Mouse (Mus musculus): ENCODE results near the gene Cfap74.

Gene Cfap74

GRCm38 (mm10) chr4:155409058-155409776, at the start of gene Cfap74:
Gene Cfap74, plus strand, starts transcription at chr4:155409190.
- peak; percentile 81 to 85 for DNase-seq (ENCODE audit: inconsistent age in 2 of 2, low spot score in 1 of 2)

- DNase-seq (ENCODE audit: inconsistent age in 2 of 2, low spot score in 1 of 2): no peak
Measured at GRCm38 (mm10) chr4:155359560-155360464, 49.2 kb upstream of the Cfap74 start.

GRCm38 (mm10) chr4:155360856-155361255, 48.1 kb upstream of the Cfap74 start:
- no peak for DNase-seq (ENCODE audit: inconsistent age in 2 of 2, low spot score in 1 of 2)

GRCm38 (mm10) chr4:155361303-155361791, 47.6 kb upstream of the Cfap74 start, which contains the start of gene Prkcz:
Gene Prkcz, minus strand, starts transcription at chr4:155361361.
- peak; percentile 90 to 94 for DNase-seq (ENCODE audit: inconsistent age in 2 of 2, low spot score in 1 of 2)

- DNase-seq (ENCODE audit: inconsistent age in 2 of 2, low spot score in 1 of 2): no peak
Measured at GRCm38 (mm10) chr4:155362443-155362842, 46.5 kb upstream of the Cfap74 start.

GRCm38 (mm10) chr4:155366784-155367183, 42.2 kb upstream of the Cfap74 start:
- no peak for DNase-seq (ENCODE audit: inconsistent age in 2 of 2, low spot score in 1 of 2)

- DNase-seq (ENCODE audit: inconsistent age in 2 of 2, low spot score in 1 of 2): no peak
Measured at GRCm38 (mm10) chr4:155367739-155368138, 41.3 kb upstream of the Cfap74 start.

- peak; percentile 75 to 93 for DNase-seq (ENCODE audit: inconsistent age in 2 of 2, low spot score in 1 of 2)
Measured at GRCm38 (mm10) chr4:155368684-155369083, 40.3 kb upstream of the Cfap74 start.

GRCm38 (mm10) chr4:155370737-155371715, 38.0 kb upstream of the Cfap74 start:
- DNase-seq (ENCODE audit: inconsistent age in 2 of 2, low spot score in 1 of 2): no peak

- DNase-seq (ENCODE audit: inconsistent age in 2 of 2, low spot score in 1 of 2): no peak
Measured at GRCm38 (mm10) chr4:155371797-155372735, 36.9 kb upstream of the Cfap74 start.

- no peak for DNase-seq (ENCODE audit: inconsistent age in 2 of 2, low spot score in 1 of 2)
Measured at GRCm38 (mm10) chr4:155381974-155382373, 27.0 kb upstream of the Cfap74 start.

- no peak for DNase-seq (ENCODE audit: inconsistent age in 2 of 2, low spot score in 1 of 2)
Measured at GRCm38 (mm10) chr4:155382752-155383151, 26.2 kb upstream of the Cfap74 start.

GRCm38 (mm10) chr4:155383326-155383725, 25.7 kb upstream of the Cfap74 start:
- no peak for DNase-seq (ENCODE audit: inconsistent age in 2 of 2, low spot score in 1 of 2)

GRCm38 (mm10) chr4:155387166-155387565, 21.8 kb upstream of the Cfap74 start:
- DNase-seq (ENCODE audit: inconsistent age in 2 of 2, low spot score in 1 of 2): no peak

GRCm38 (mm10) chr4:155395471-155395870, 13.5 kb upstream of the Cfap74 start:
- DNase-seq (ENCODE audit: inconsistent age in 2 of 2, low spot score in 1 of 2): no peak

GRCm38 (mm10) chr4:155396751-155397150, 12.2 kb upstream of the Cfap74 start:
- DNase-seq (ENCODE audit: inconsistent age in 2 of 2, low spot score in 1 of 2): no peak

- DNase-seq (ENCODE audit: inconsistent age in 2 of 2, low spot score in 1 of 2): peak; percentile 58 to 80
Measured at GRCm38 (mm10) chr4:155397511-155398221, 11.3 kb upstream of the Cfap74 start, which contains the start of gene Gabrd. Gene Gabrd, minus strand, starts transcription at chr4:155398112.

- no peak for DNase-seq (ENCODE audit: inconsistent age in 2 of 2, low spot score in 1 of 2)
Measured at GRCm38 (mm10) chr4:155398222-155398540, 10.8 kb upstream of the Cfap74 start.

- no peak for DNase-seq (ENCODE audit: inconsistent age in 2 of 2, low spot score in 1 of 2)
Measured at GRCm38 (mm10) chr4:155401121-155401520, 7.9 kb upstream of the Cfap74 start.

All from adrenal gland, adult (tissue).